Mouse (Mus musculus): ENCODE measurements around the gene Hyou1. TPM values are rescaled to one million over a fixed set of nuclear protein-coding genes. Genes with fewer than 3 reads are reported as not detected.
"Not testable (repeated sequence)": the region's sequence is repeated elsewhere in the genome, so short reads cannot be mapped to it uniquely, and the experiment has no call there.

Gene Hyou1
- 14.6 and 18.0 TPM in 2 replicates for polyA plus RNA-seq (2015; fragmentation: Nextera tagmentation; extraction: Ambion mirVana)

DNA sequence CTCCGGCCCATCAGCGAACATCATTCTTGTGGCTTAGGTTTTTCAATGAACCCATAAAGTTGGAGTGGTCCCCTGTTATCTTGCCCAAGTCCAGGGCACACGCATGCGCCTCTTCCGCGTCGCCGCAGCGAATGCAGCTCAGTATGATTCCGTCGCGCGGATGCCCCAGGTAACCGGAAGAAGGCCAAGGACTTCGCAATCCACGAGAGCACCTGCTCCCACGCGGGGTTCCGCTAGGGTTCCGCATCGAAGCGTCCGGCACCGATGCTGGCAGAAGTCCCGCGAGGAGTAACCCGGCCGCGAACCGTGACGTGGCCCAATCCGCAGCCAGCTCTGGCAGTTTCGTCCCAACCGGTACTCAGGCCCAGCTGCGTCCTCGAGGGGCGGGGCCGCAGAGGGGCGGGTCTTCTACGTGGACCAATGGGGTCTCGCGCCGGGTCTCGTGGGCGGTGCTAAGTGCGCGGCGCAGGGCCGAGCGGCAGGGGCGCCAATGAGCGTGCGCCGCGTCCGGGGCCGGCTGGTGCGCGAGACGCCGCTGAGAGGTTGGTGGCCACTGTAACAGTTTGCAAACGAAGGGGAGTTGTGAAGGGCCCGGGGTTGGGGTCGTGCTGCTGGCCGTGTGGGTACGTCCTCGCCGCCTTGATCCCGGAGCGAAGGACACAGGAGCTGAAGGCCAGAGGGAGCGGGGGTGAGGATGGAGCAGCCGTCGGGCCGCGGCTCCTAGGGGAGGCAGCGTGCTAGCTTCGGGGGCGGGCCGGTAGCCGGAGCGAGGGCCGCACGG lies at the start of gene Hyou1:
TSS of gene Hyou1 (plus strand) at position 437 of the 781 bp plus-strand sequence.
- peaks cover 14% of the 10 kb centered on the region for H3K4me1 ChIP-seq (ENCODE audit: control insufficient read depth, insufficient read depth, low read length)
- H3K36me3 ChIP-seq (ENCODE audit: control insufficient read depth, insufficient read depth), result peaks cover 35% of the 10 kb centered on the region
- ATAC-seq (replicated peaks; ENCODE audit: extremely low read depth, insufficient read depth, low FRiP score), result peak; percentile 99
- peak within 1 kb of the TSS; percentile 94 for H3K4me2 ChIP-seq (ENCODE audit: low read depth, low read length)
- peak within 1 kb of the TSS; percentile 89 for H3K9ac ChIP-seq (ENCODE audit: low read length)
- no peaks in the 10 kb centered on the region for H3K9me3 ChIP-seq (replicated peaks; ENCODE audit: control insufficient read depth, low read length)
- H3K4me3 ChIP-seq (ENCODE audit: low read length), result peak within 1 kb of the TSS; percentile 79
- H3K27me3 ChIP-seq (ENCODE audit: control insufficient read depth, insufficient read depth, low read length), result no peaks in the 10 kb centered on the region
- peak within 1 kb of the TSS; percentile 81 for H3K27ac ChIP-seq (ENCODE audit: low read length)
- under 1% methylated on average over 83 of the region's 83 CpGs for WGBS

DNA sequence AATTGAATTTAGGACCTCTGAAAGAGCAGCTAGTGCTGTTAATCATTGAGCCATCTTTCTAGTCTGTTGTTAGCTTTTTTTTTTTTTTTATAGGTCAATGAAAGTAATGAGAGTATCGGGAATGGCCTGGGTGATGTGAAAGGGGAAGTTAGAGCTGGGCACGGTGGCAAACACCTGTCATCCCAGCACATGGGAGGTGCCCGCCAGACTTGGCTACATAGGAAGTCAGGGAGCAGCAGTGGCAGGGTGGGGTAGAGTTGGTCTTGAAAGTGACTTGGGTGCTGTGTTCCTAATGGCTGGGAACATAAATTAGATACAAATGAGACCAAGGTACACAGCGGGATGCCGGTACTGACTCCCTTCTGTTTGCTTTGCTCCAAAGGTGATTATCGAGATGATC lies 48.6 kb upstream of the Hyou1 start:
- H3K27me3 ChIP-seq (ENCODE audit: control insufficient read depth, insufficient read depth, low read length), result no peaks in the 10 kb centered on the region
- H3K36me3 ChIP-seq (ENCODE audit: control insufficient read depth, insufficient read depth), result peaks cover 48% of the 10 kb centered on the region
- no peaks in the 10 kb centered on the region for H3K9me3 ChIP-seq (replicated peaks; ENCODE audit: control insufficient read depth, low read length)
- H3K4me1 ChIP-seq (ENCODE audit: control insufficient read depth, insufficient read depth, low read length), result peaks cover 7% of the 10 kb centered on the region
- ATAC-seq (replicated peaks; ENCODE audit: extremely low read depth, insufficient read depth, low FRiP score), result no peak
- H3K9ac ChIP-seq (ENCODE audit: low read length), result no peak overlapping the region
- H3K4me2 ChIP-seq (ENCODE audit: low read depth, low read length), result no peak overlapping the region
- no peak overlapping the region for H3K4me3 ChIP-seq (ENCODE audit: low read length)
- WGBS, result 93% methylated on average over 6 of the region's 6 CpGs
- no peak overlapping the region for H3K27ac ChIP-seq (ENCODE audit: low read length)

DNA sequence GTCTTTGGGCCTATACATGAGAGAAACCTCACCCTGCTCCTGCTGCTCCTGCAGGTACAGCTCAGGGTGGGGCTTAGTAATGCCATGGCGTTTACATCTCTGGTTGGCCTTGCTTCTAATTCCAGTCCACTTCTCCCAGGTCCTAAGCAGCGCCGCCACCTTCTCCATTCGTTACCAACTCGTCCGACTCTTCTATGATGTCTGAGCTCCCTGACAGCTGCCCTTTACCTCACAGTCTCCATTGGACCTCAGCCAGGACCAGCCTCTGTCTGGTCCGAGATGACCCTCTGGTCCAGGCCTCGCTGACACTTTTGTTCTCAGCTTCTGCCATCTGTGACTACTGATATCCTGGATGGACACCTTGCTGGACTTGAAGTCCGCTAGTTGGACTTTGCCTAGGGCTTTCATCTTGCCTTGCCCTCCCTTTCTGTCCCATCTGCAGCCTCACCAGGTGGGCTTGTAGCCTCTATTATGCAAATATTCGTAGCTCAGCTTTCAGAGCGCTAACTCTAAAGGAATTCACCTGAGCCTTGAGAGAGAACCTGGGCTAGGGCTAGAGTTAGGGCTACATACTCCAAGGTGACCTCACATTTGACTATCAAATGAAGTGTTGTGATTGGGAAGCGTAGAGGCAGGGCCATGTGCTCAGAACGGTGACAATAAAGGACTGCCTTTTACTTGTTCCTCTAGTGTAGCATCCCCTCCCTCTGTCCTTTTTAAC lies 46.2 kb upstream of the Hyou1 start:
- H3K4me2 ChIP-seq (ENCODE audit: low read depth, low read length), result no peak overlapping the region

DNA sequence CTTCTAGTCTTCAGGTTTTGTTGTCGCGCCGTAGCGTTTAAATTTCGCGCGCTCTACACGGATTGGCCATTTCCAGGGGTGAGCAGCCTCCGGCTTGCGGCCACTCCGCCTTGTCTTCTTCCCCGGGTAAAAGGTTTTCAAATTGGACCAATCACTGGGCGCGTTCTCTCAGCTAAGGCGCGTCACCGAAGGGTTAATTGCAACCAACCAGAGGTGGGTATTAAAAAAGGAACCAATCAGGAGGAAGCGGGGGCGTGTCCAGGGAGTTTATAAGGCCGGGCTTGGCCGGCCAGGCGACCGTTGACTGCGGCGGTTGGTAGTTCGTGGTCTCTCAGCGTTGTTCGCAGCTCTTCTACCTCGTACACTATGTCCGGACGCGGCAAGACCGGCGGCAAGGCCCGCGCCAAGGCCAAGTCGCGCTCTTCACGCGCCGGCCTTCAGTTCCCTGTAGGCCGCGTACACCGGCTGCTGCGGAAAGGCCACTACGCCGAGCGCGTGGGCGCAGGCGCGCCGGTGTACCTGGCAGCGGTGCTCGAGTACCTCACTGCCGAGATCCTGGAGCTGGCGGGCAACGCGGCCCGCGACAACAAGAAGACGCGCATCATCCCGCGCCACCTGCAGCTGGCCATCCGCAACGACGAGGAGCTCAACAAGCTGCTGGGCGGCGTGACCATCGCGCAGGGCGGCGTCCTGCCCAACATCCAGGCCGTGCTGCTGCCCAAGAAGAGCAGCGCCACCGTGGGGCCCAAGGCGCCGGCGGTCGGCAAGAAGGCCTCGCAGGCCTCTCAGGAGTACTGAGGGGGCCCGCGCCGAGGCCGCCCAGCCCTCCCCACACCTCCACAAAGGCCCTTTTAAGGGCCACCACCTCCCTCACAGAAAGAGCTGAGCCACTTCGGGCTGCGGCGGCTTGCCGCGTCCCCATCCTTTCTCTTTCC lies 44.6 kb upstream of the Hyou1 start, which contains the start of gene H2afx:
TSS of gene H2afx (plus strand) at position 299 of the 935 bp plus-strand sequence.
- Histone ChIP-seq H3K27ac (ENCODE audit: low read length) (peak within 1 kb of the TSS; percentile 89), H3K9me3 (replicated peaks; ENCODE audit: control insufficient read depth, low read length) (no peaks in the 10 kb centered on the region), H3K4me1 (ENCODE audit: control insufficient read depth, insufficient read depth, low read length) (peaks cover 15% of the 10 kb centered on the region), H3K36me3 (ENCODE audit: control insufficient read depth, insufficient read depth) (peaks cover 60% of the 10 kb centered on the region), H3K4me2 (ENCODE audit: low read depth, low read length) (peak within 1 kb of the TSS; percentile 64), H3K9ac (ENCODE audit: low read length) (peak within 1 kb of the TSS; percentile 97), H3K27me3 (ENCODE audit: control insufficient read depth, insufficient read depth, low read length) (no peaks in the 10 kb centered on the region), H3K4me3 (ENCODE audit: low read length) (peak within 1 kb of the TSS; percentile 93)
- peak; percentile 95 for ATAC-seq (replicated peaks; ENCODE audit: extremely low read depth, insufficient read depth, low FRiP score)
- under 1% methylated on average over 91 of the region's 91 CpGs for WGBS

More for the DNA sequence above, 46.2 kb upstream of the Hyou1 start:
- 91% methylated on average over 13 of the region's 13 CpGs for WGBS
- Histone ChIP-seq H3K4me3 (ENCODE audit: low read length) (no peak overlapping the region), H3K27me3 (ENCODE audit: control insufficient read depth, insufficient read depth, low read length) (no peaks in the 10 kb centered on the region), H3K9ac (ENCODE audit: low read length) (no peak overlapping the region), H3K27ac (ENCODE audit: low read length) (no peak overlapping the region; the same call in 1 of the 2 replicates), H3K36me3 (ENCODE audit: control insufficient read depth, insufficient read depth) (peaks cover 59% of the 10 kb centered on the region), H3K4me1 (ENCODE audit: control insufficient read depth, insufficient read depth, low read length) (peaks cover 15% of the 10 kb centered on the region), H3K9me3 (replicated peaks; ENCODE audit: control insufficient read depth, low read length) (no peaks in the 10 kb centered on the region)
- no peak for ATAC-seq (replicated peaks; ENCODE audit: extremely low read depth, insufficient read depth, low FRiP score)

DNA sequence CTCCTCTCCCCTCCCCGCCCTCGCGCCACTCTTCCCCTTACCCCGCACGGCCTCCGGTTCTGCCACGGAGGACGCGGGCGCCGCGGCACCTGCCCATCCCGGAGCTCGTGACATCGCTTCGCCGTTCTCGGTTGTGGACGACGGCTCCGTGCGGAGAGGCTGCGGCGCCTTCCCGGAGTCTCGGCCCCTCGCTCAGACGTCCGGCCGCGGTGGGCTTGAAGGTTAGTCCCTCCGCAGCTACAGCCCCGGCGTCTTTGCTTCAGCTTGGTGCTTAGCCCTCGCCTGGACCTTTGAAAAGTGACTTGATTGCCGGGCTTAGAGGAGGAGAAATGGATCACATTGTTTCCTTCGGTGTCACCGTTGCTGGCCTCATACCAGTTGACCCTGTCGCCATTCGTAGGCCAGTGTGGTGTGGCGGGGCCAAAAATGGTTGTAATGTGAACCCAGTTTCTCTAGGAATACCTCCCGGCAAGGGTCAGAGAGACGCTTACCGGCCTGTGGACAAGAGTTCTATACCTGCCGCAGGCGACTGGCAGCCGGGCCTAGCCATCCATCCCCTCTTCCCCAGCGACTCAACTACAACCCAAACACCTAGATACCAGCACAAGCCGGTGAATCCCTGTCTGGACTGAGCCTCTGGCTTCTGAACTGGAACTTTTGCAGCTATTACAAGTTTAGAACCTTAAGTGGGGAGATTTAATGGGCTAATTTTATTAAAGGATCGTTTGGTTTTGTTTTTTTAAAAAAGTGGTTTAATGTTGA lies 43.8 kb upstream of the Hyou1 start:
- Histone ChIP-seq H3K9ac (ENCODE audit: low read length) (peak overlapping the region; percentile 97), H3K4me3 (ENCODE audit: low read length) (peak overlapping the region; percentile 93), H3K9me3 (replicated peaks; ENCODE audit: control insufficient read depth, low read length) (no peaks in the 10 kb centered on the region), H3K36me3 (ENCODE audit: control insufficient read depth, insufficient read depth) (peaks cover 56% of the 10 kb centered on the region), H3K4me2 (ENCODE audit: low read depth, low read length) (peak overlapping the region; percentile 64), H3K27me3 (ENCODE audit: control insufficient read depth, insufficient read depth, low read length) (no peaks in the 10 kb centered on the region), H3K4me1 (ENCODE audit: control insufficient read depth, insufficient read depth, low read length) (peaks cover 15% of the 10 kb centered on the region), H3K27ac (ENCODE audit: low read length) (peak overlapping the region; percentile 89)
- ATAC-seq (replicated peaks; ENCODE audit: extremely low read depth, insufficient read depth, low FRiP score), result peak; percentile 4
- under 1% methylated on average over 50 of the region's 50 CpGs for WGBS

DNA sequence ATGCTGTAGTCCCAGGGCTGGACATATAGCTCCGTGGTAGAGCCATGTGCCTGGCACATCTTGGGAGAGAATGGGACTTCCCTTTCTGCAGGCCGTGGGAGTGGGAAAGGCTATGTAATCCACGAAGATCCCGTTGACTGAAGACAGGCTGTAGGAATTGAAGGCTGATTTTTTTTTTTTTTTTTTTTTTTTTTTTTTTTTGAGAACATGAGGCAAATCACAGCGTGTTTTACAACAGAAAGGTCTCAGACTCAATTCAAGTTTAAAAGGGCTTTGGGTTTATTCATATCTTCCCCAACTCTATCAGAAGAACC lies 43.2 kb upstream of the Hyou1 start:
- WGBS, result 2% methylated on average over 5 of the region's 5 CpGs
- peak overlapping the region; percentile 89 for H3K27ac ChIP-seq (ENCODE audit: low read length)
- peak overlapping the region; percentile 93 for H3K4me3 ChIP-seq (ENCODE audit: low read length)
- peak overlapping the region; percentile 64 for H3K4me2 ChIP-seq (ENCODE audit: low read depth, low read length)
- ATAC-seq (replicated peaks; ENCODE audit: extremely low read depth, insufficient read depth, low FRiP score), result no peak
- H3K36me3 ChIP-seq (ENCODE audit: control insufficient read depth, insufficient read depth), result peaks cover 52% of the 10 kb centered on the region
- H3K4me1 ChIP-seq (ENCODE audit: control insufficient read depth, insufficient read depth, low read length), result peaks cover 15% of the 10 kb centered on the region
- H3K9me3 ChIP-seq (replicated peaks; ENCODE audit: control insufficient read depth, low read length), result no peaks in the 10 kb centered on the region
- peak overlapping the region; percentile 97 for H3K9ac ChIP-seq (ENCODE audit: low read length)
- no peaks in the 10 kb centered on the region for H3K27me3 ChIP-seq (ENCODE audit: control insufficient read depth, insufficient read depth, low read length)

DNA sequence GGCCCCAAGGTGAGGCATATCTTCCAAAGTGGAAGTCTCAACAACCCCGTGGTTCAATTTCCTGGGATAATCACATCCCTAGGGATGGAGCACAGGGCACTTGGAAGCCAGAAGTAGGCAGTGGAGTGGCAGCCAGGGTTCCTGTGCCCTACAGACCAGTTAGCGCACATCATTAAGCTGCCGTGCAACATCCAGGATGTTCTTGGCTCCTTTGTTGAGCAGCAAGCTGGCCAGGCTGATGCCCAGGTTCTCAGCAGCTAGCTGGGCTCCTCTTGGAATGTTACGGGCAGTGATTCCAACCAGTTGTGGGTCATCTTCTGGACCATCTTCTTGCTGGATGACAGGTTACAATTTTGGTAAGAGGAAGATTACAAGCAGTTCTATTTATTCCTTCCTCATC lies 42.8 kb upstream of the Hyou1 start:
- H3K27me3 ChIP-seq (ENCODE audit: control insufficient read depth, insufficient read depth, low read length); ATAC-seq (replicated peaks; ENCODE audit: extremely low read depth, insufficient read depth, low FRiP score); H3K27ac ChIP-seq (ENCODE audit: low read length); H3K9me3 ChIP-seq (replicated peaks; ENCODE audit: control insufficient read depth, low read length): not testable (repeated sequence)
- Histone ChIP-seq H3K4me2 (ENCODE audit: low read depth, low read length) (peak overlapping the region; percentile 64), H3K4me3 (ENCODE audit: low read length) (peak overlapping the region; percentile 93), H3K9ac (ENCODE audit: low read length) (peak overlapping the region; percentile 97), H3K36me3 (ENCODE audit: control insufficient read depth, insufficient read depth) (peaks cover 52% of the 10 kb centered on the region), H3K4me1 (ENCODE audit: control insufficient read depth, insufficient read depth, low read length) (peaks cover 15% of the 10 kb centered on the region)
- WGBS, result 32% methylated on average over 4 of the region's 4 CpGs

DNA sequence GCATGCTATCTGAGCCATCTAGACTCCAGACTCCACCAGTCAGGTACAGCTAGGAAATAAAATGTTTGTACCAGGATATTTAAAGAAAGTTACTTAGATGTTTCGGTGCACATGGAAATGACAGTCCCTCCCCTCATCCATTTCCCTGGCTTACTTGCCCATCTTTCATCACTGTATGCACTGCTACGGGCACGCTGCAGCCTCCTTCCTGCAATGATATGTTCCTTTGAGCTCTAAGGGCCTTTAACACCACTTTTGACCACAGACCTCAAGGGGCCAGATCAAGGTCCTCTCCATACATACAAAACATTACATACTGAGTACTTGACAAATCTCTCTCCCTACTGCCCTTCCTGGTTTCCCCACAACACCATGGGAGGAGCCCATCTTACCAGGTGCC lies 42.3 kb upstream of the Hyou1 start:
- H3K4me2 ChIP-seq (ENCODE audit: low read depth, low read length), result peak overlapping the region; percentile 64
- peaks cover 48% of the 10 kb centered on the region for H3K36me3 ChIP-seq (ENCODE audit: control insufficient read depth, insufficient read depth)
- no peak for ATAC-seq (replicated peaks; ENCODE audit: extremely low read depth, insufficient read depth, low FRiP score)
- H3K9me3 ChIP-seq (replicated peaks; ENCODE audit: control insufficient read depth, low read length), result no peaks in the 10 kb centered on the region
- H3K4me3 ChIP-seq (ENCODE audit: low read length), result peak overlapping the region; percentile 93
- peak overlapping the region; percentile 97 for H3K9ac ChIP-seq (ENCODE audit: low read length)
- H3K27ac ChIP-seq (ENCODE audit: low read length), result no peak overlapping the region
- H3K27me3 ChIP-seq (ENCODE audit: control insufficient read depth, insufficient read depth, low read length), result no peaks in the 10 kb centered on the region
- WGBS, result 48% methylated on average over 3 of the region's 3 CpGs
- peaks cover 15% of the 10 kb centered on the region for H3K4me1 ChIP-seq (ENCODE audit: control insufficient read depth, insufficient read depth, low read length)

Data from heart, embryonic 16.5 days (tissue).